Mouse (Mus musculus): Measurements from ENCODE around the gene Atp6v1f.

The Atp6v1f gene

GRCm38 (mm10) chr6:29461502-29461901 is 6.0 kb upstream of the Atp6v1f start:
- no peak for DNase-seq (ENCODE audit: low read depth)

- no peak for DNase-seq (ENCODE audit: low read depth)
Observed at GRCm38 (mm10) chr6:29463388-29463787, 4.1 kb upstream of the Atp6v1f start.

- no peak for DNase-seq (ENCODE audit: low read depth)
Observed at GRCm38 (mm10) chr6:29468851-29469250, 1.3 kb downstream of the Atp6v1f start.

- DNase-seq (ENCODE audit: low read depth), result no peak
Observed at GRCm38 (mm10) chr6:29471137-29471536, 3.6 kb downstream of the Atp6v1f start, which contains the start of gene Atp6v1fnb. Gene Atp6v1fnb, plus strand, starts transcription at chr6:29471437.

- no peak for DNase-seq (ENCODE audit: low read depth)
Observed at GRCm38 (mm10) chr6:29473941-29474691, 6.6 kb downstream of the Atp6v1f start.

- no peak for DNase-seq (ENCODE audit: low read depth)
Observed at GRCm38 (mm10) chr6:29474736-29475135, 7.2 kb downstream of the Atp6v1f start.

- DNase-seq (ENCODE audit: low read depth), result no peak
Observed at GRCm38 (mm10) chr6:29482691-29483090, 15.2 kb downstream of the Atp6v1f start.

- DNase-seq (ENCODE audit: low read depth), result no peak
Observed at GRCm38 (mm10) chr6:29484716-29485559, 17.4 kb downstream of the Atp6v1f start.

- DNase-seq (ENCODE audit: low read depth), result no peak
Observed at GRCm38 (mm10) chr6:29485951-29486350, 18.4 kb downstream of the Atp6v1f start.

- no peak for DNase-seq (ENCODE audit: low read depth)
Observed at GRCm38 (mm10) chr6:29494101-29494500, 26.6 kb downstream of the Atp6v1f start.

- no peak for DNase-seq (ENCODE audit: low read depth)
Observed at GRCm38 (mm10) chr6:29496270-29496669, 28.8 kb downstream of the Atp6v1f start.

GRCm38 (mm10) chr6:29497791-29498190 is 30.3 kb downstream of the Atp6v1f start:
- DNase-seq (ENCODE audit: low read depth), result no peak

- no peak for DNase-seq (ENCODE audit: low read depth)
Observed at GRCm38 (mm10) chr6:29500177-29500576, 32.7 kb downstream of the Atp6v1f start.

- DNase-seq (ENCODE audit: low read depth), result no peak
Observed at GRCm38 (mm10) chr6:29500810-29501209, 33.3 kb downstream of the Atp6v1f start.

GRCm38 (mm10) chr6:29501599-29501998 is 34.1 kb downstream of the Atp6v1f start:
- DNase-seq (ENCODE audit: low read depth), result no peak

GRCm38 (mm10) chr6:29505493-29505892 is 38.0 kb downstream of the Atp6v1f start:
- DNase-seq (ENCODE audit: low read depth), result no peak

GRCm38 (mm10) chr6:29506834-29507233 is 39.3 kb downstream of the Atp6v1f start:
- no peak for DNase-seq (ENCODE audit: low read depth)

- DNase-seq (ENCODE audit: low read depth), result no peak
Observed at GRCm38 (mm10) chr6:29507447-29508309, 40.2 kb downstream of the Atp6v1f start, which contains the start of gene Kcp. Gene Kcp, minus strand, starts transcription at chr6:29507952.

- DNase-seq (ENCODE audit: low read depth), result no peak
Observed at GRCm38 (mm10) chr6:29509086-29509485, 41.6 kb downstream of the Atp6v1f start.

GRCm38 (mm10) chr6:29513284-29513683 is 45.8 kb downstream of the Atp6v1f start:
- no peak for DNase-seq (ENCODE audit: low read depth)

GRCm38 (mm10) chr6:29517139-29517538 is 49.6 kb downstream of the Atp6v1f start:
- no peak for DNase-seq (ENCODE audit: low read depth)
